Mouse (Mus musculus) midbrain, embryonic 15.5 days (tissue): ENCODE results near the gene Tcn2. TPM values are rescaled to one million over a fixed set of nuclear protein-coding genes. Genes with fewer than 3 reads are reported as not detected.

Experiments used
- ATAC-seq: fragments of 200-750 bp; cut with Nextera tagmentation; replicated peaks from 2 replicates; pipeline ENCODE4 v1.8.0; 2017; ENCODE audit warnings: moderate TSS enrichment
- H3K27ac ChIP-seq: fragments of 300-500 bp; sonication (generic); 2 replicates; pipeline ENCODE4 v1.5.1; 2015; ENCODE audit warnings: mild to moderate bottlenecking, inconsistent platforms
- H3K27me3 ChIP-seq: fragments of 300-500 bp; sonication (generic); replicated peaks from 2 replicates; pipeline ENCODE4 v1.6.1; 2015; ENCODE audit warnings: inconsistent platforms
- H3K36me3 ChIP-seq: fragments of 300-500 bp; sonication (generic); replicated peaks from 2 replicates; pipeline ENCODE4 v1.6.1; 2015; ENCODE audit warnings: inconsistent platforms
- H3K4me1 ChIP-seq: fragments of 300-500 bp; sonication (generic); 2 replicates; pipeline ENCODE4 v1.6.1; 2015; ENCODE audit warnings: inconsistent platforms
- H3K4me2 ChIP-seq: fragments of 300-500 bp; sonication (generic); 2 replicates; pipeline ENCODE4 v1.6.1; 2015; ENCODE audit warnings: inconsistent platforms, mild to moderate bottlenecking, moderate library complexity
- H3K4me3 ChIP-seq: fragments of 300-500 bp; sonication (generic); 2 replicates; pipeline ENCODE4 v1.5.1; 2015; ENCODE audit warnings: mild to moderate bottlenecking, inconsistent platforms
- H3K9ac ChIP-seq: fragments of 300-500 bp; sonication (generic); 2 replicates; pipeline ENCODE4 v1.6.1; 2015; ENCODE audit warnings: mild to moderate bottlenecking, inconsistent platforms
- H3K9me3 ChIP-seq: fragments of 300-500 bp; sonication (generic); 2 replicates; pipeline ENCODE4 v1.6.1; 2016; ENCODE audit warnings: inconsistent platforms
- WGBS: fragments of 180-500 bp; shearing (Covaris S2); methylation state at CpG from one replicate; pipeline ENCODE4 v1.1.7; 2015; ENCODE audit warnings: mixed read lengths; 5-methylcytosine and 5-hydroxymethylcytosine counted together
- polyA plus RNA-seq: library from polyadenylated mRNA; unstranded; fragments of >200 nt; fragmentation: Nextera tagmentation; extraction: Ambion mirVana; gene quantifications from 2 replicates; pipeline ENCODE4 v1.2.1, GENCODE M21; 2015

Tcn2 gene
- polyA plus RNA-seq: 22.6 and 24.9 TPM in 2 replicates

GRCm38 (mm10) chr11:3931511-3932211 is at the start of gene Tcn2:
Tcn2 (minus strand) TSS chr11:3932159.
- Histone ChIP-seq H3K27ac (no peak within 1 kb of the TSS), H3K4me2 (peak within 1 kb of the TSS; percentile 79), H3K4me3 (peak within 1 kb of the TSS; percentile 43), H3K9me3 (no peaks in the 10 kb centered on the region), H3K27me3 (no peaks in the 10 kb centered on the region), H3K36me3 (no peaks in the 10 kb centered on the region), H3K4me1 (peaks cover 16% of the 10 kb centered on the region), H3K9ac (peak within 1 kb of the TSS; percentile 25; the same call in 1 of the 2 replicates)
- ATAC-seq: peak; percentile 83
- WGBS: under 1% methylated on average over 24 of the region's 26 CpGs

- H3K36me3 ChIP-seq: peaks cover 36% of the 10 kb centered on the region
- no peaks in the 10 kb centered on the region for H3K27me3 ChIP-seq
- WGBS: 79% methylated on average over 6 of the region's 6 CpGs
- no peak overlapping the region for H3K4me3 ChIP-seq
- H3K9ac ChIP-seq: no peak overlapping the region
- peaks cover 7% of the 10 kb centered on the region for H3K4me1 ChIP-seq
- ATAC-seq: no peak
- no peak overlapping the region for H3K4me2 ChIP-seq
- H3K27ac ChIP-seq: no peak overlapping the region
- no peaks in the 10 kb centered on the region for H3K9me3 ChIP-seq
Observed at GRCm38 (mm10) chr11:3981536-3981935, 49.6 kb upstream of the Tcn2 start.

DNA sequence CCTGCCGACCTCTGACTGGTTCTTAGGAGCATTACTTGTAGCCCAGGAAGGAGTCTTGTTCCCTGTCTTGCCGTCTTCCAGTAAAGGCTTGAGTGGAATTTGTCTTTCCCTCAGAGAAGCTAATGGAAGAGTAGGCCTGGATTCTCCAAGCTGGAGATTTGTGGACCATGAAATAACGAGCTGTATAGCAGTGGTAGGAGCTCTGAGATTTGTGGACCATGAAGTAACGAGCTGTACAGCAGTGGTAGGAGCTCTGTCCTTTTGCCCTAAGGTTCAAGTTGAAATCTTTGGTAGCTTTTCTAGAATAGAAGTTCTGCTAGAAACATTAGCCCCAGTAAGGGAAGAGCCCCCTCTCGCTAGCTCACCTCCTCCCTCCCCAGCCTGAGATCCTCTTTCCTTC is 46.5 kb upstream of the Tcn2 start:
- no peaks in the 10 kb centered on the region for H3K27me3 ChIP-seq
- H3K4me1 ChIP-seq: peaks cover 5% of the 10 kb centered on the region
- H3K9me3 ChIP-seq: no peaks in the 10 kb centered on the region
- H3K9ac ChIP-seq: no peak overlapping the region
- no peak overlapping the region for H3K4me3 ChIP-seq
- H3K4me2 ChIP-seq: no peak overlapping the region
- H3K27ac ChIP-seq: no peak overlapping the region
- peaks cover 61% of the 10 kb centered on the region for H3K36me3 ChIP-seq
- WGBS: 93% methylated on average over 5 of the region's 5 CpGs
- no peak for ATAC-seq

DNA sequence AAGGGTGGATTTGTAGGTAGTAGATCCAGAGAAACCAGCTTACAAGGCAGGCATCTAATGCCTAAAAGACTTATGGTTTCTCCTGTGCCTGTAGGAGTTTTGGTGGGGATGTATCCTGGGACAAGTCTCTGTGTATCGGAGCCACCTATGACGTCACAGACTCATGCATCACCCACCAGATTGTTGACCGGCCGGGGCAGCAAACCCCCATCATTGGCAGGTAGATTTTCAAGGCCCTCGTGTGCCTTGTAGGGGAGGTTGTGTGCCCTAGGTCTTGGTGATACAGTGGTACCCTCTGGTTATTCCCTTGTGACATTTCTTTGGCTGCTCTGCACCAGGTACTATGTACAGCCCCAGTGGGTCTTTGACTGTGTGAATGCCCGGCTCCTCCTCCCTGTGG is 44.7 kb upstream of the Tcn2 start, which contains the start of gene 4930556J24Rik:
TSS of gene 4930556J24Rik (minus strand) at position 101 of the 400 bp plus-strand sequence.
- Histone ChIP-seq H3K27me3 (no peaks in the 10 kb centered on the region), H3K4me3 (no peak within 1 kb of the TSS), H3K9ac (no peak within 1 kb of the TSS), H3K36me3 (peaks cover 77% of the 10 kb centered on the region), H3K27ac (no peak within 1 kb of the TSS), H3K9me3 (no peaks in the 10 kb centered on the region), H3K4me1 (no peaks in the 10 kb centered on the region), H3K4me2 (no peak within 1 kb of the TSS)
- no peak for ATAC-seq
- WGBS: 94% methylated on average over 6 of the region's 6 CpGs

- Histone ChIP-seq H3K9ac (no peak overlapping the region), H3K9me3 (no peaks in the 10 kb centered on the region), H3K27ac (no peak overlapping the region), H3K4me2 (no peak overlapping the region), H3K36me3 (peaks cover 81% of the 10 kb centered on the region), H3K4me1 (no peaks in the 10 kb centered on the region), H3K27me3 (no peaks in the 10 kb centered on the region), H3K4me3 (no peak overlapping the region)
- no peak for ATAC-seq
- WGBS: 63% methylated on average over 3 of the region's 3 CpGs
Observed at GRCm38 (mm10) chr11:3974311-3974710, 42.4 kb upstream of the Tcn2 start.

DNA sequence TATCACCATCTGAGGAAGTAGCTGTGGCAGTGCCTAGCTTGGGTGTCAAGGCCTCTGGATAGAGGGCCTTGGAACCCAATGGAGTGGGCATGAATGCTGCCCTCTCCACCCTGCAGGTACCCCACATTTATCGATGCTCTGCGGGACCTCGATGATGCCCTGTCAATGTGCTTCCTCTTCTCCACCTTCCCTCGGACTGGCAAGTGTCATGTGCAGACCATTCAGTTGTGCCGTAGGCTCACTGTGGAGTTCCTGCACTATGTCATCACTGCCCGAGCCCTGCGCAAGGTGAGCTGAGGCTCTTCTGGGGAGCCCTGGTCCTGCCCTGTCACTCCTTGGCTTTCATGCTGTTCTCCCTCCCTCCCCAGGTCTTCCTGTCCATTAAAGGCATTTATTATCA is 41.1 kb upstream of the Tcn2 start:
- 94% methylated on average over 7 of the region's 7 CpGs for whole genome bisulfite sequencing

GRCm38 (mm10) chr11:3970361-3970760 is 38.4 kb upstream of the Tcn2 start:
- peaks cover 50% of the 10 kb centered on the region for H3K36me3 ChIP-seq
- H3K9me3 ChIP-seq: no peaks in the 10 kb centered on the region
- 97% methylated on average over 7 of the region's 7 CpGs for WGBS
- no peak overlapping the region for H3K4me3 ChIP-seq
- no peak overlapping the region for H3K9ac ChIP-seq
- H3K27me3 ChIP-seq: no peaks in the 10 kb centered on the region
- H3K27ac ChIP-seq: no peak overlapping the region
- peaks cover 11% of the 10 kb centered on the region for H3K4me1 ChIP-seq
- ATAC-seq: no peak
- no peak overlapping the region for H3K4me2 ChIP-seq

More for the DNA sequence above, 41.1 kb upstream of the Tcn2 start:
- H3K27ac ChIP-seq: no peak overlapping the region
- H3K27me3 ChIP-seq: no peaks in the 10 kb centered on the region
- ATAC-seq: no peak
- H3K9me3 ChIP-seq: no peaks in the 10 kb centered on the region
- no peak overlapping the region for H3K9ac ChIP-seq
- H3K4me3 ChIP-seq: no peak overlapping the region
- peaks cover 74% of the 10 kb centered on the region for H3K36me3 ChIP-seq
- no peaks in the 10 kb centered on the region for H3K4me1 ChIP-seq
- no peak overlapping the region for H3K4me2 ChIP-seq

DNA sequence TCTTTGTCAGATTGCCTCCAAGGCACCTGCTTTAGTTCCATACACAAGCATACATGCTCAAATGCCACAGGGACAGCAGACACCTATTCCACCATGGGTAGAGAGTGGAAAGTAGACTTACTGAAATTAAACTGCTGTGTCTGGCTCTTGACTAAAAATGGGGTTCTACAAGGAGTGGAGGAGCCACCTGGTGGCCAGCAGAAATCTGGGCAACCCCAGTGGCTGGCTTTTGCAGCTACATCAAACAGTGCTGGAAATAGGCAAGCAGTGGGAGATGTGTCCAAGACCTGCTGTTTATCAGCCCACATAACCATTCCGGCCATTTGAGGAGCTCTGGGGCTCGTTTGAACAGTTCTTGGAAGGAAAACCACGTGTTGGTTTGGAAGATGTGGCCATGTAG is 37.9 kb upstream of the Tcn2 start:
- 85% methylated on average over 3 of the region's 3 CpGs for WGBS
- Histone ChIP-seq H3K4me2 (no peak overlapping the region), H3K4me1 (peaks cover 16% of the 10 kb centered on the region), H3K9ac (no peak overlapping the region), H3K9me3 (no peaks in the 10 kb centered on the region), H3K27ac (no peak overlapping the region), H3K27me3 (no peaks in the 10 kb centered on the region), H3K36me3 (peaks cover 45% of the 10 kb centered on the region), H3K4me3 (no peak overlapping the region)
- no peak for ATAC-seq

DNA sequence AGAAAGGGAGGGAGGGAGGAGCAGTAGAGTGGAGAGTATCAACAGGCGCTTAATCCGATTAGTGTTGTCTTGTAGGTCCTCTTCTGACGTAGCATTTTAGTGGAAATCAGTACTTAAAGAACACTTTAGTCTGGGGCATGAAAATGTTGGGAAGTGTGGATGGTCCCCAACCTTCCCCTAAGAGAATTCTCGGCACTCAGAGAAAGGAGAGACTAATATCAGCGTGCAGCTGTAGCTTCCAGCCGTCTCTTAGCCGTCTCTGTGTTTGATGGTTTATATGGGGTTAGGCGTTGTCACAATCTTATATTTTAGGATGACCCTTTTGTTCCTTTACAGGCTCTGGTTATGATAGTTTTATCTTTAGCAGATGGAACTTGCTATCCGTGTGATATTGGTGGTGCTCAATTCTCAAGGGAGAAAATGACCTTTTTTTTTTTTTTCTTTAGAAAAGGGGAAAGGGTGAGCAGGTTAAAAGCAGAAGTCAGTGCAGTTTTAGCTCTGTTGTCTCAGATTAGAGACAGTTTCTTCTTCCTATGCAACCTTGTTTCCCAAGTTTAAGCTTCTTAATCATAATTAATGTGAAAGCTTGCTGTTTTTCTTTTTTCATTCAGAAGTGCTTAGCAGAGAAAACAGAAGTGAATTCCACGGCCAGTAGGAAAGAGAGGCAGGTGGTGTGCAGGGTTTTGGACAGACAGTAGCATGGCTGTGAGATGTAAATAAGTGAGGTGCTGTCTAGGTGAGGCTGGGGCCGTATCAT is 32.6 kb upstream of the Tcn2 start:
- H3K27ac ChIP-seq: peak overlapping the region; percentile 58; the same call in 1 of the 2 replicates
- no peak for ATAC-seq
- peak overlapping the region; percentile 83 for H3K4me2 ChIP-seq

GRCm38 (mm10) chr11:3963610-3964415 is 31.9 kb upstream of the Tcn2 start, which contains the start of gene Pes1:
Pes1 (plus strand) TSS chr11:3963975.
- under 1% methylated on average over 31 of the region's 31 CpGs for WGBS
- H3K9me3 ChIP-seq: no peaks in the 10 kb centered on the region

More for the DNA sequence above, 32.6 kb upstream of the Tcn2 start:
- Histone ChIP-seq H3K36me3 (0 out of 2 replicates have a peak, but pooled peaks cover 8% of the 10 kb centered on the region), H3K9ac (peak overlapping the region; percentile 70), H3K27me3 (no peaks in the 10 kb centered on the region), H3K4me3 (peak overlapping the region; percentile 82), H3K4me1 (peaks cover 25% of the 10 kb centered on the region), H3K9me3 (no peaks in the 10 kb centered on the region)
- WGBS: 14% methylated on average over 11 of the region's 11 CpGs

GRCm38 (mm10) chr11:3963155-3963554 is 31.2 kb upstream of the Tcn2 start:
- Histone ChIP-seq H3K27ac (peak overlapping the region; percentile 58; the same call in 1 of the 2 replicates), H3K4me2 (peak overlapping the region; percentile 83), H3K27me3 (no peaks in the 10 kb centered on the region), H3K9me3 (no peaks in the 10 kb centered on the region), H3K36me3 (0 out of 2 replicates have a peak, but pooled peaks cover 2% of the 10 kb centered on the region), H3K9ac (no peak overlapping the region), H3K4me3 (peak overlapping the region; percentile 82), H3K4me1 (peaks cover 25% of the 10 kb centered on the region)
- ATAC-seq: peak; percentile 40; the same call in 1 of the 2 replicates
- 81% methylated on average over 10 of the region's 10 CpGs for WGBS

More at GRCm38 (mm10) chr11:3963610-3964415, 31.9 kb upstream of the Tcn2 start, which contains the start of gene Pes1:
- Histone ChIP-seq H3K27ac (peak within 1 kb of the TSS; percentile 58), H3K36me3 (0 out of 2 replicates have a peak, but pooled peaks cover 7% of the 10 kb centered on the region), H3K27me3 (no peaks in the 10 kb centered on the region), H3K4me3 (peak within 1 kb of the TSS; percentile 82), H3K4me1 (peaks cover 25% of the 10 kb centered on the region), H3K9ac (peak within 1 kb of the TSS; percentile 70), H3K4me2 (peak within 1 kb of the TSS; percentile 83)
- peak; percentile 95 for ATAC-seq
